Mouse (Mus musculus): ENCODE results near the gene Mall. TPM values are rescaled to one million over a fixed set of nuclear protein-coding genes. Genes with fewer than 3 reads are reported as not detected.

Gene Mall
- total RNA-seq, 2 experiments from 2014 or later: 5.1 to 6.0 TPM

DNA sequence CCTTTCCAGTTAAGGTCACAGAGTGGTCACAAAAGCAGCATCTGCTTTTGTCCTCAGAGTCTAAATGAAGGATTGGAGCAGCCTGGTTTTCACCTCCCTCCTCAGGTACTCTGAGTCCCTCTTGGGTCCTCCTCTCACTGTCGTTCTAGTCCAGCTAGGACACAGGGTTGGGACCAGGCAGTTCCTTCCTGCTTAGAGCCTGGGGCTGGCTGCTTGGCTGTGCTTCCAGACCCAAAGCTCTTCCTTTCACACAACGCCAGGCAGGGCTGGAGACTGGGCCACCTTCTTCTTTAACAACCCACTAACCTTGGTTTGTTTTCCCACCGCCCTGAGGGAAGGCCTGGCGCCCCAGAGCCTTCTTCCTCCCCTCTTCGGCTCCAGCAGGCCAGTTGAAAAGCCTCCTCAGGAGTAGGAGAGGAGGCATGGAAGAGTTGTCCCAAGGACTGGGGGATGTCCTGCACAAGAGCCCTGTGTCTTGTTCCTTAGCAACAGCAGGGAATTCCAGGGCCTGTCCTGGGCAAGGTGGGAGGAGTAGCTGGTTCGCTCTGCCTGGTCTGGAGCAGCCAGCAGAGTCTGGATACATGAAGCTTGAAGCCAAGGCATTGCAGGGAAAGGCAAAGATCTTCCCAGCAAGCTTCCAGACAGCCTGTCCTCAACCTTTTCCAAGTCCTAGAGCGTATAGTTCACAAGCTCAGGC is 717 bp upstream of the Mall start:
- DNase-seq: no peak

GRCm38 (mm10) chr2:127728661-127729450 is 876 bp downstream of the Mall start:
- DNase-seq: no peak

GRCm38 (mm10) chr2:127728146-127728545 is 1.6 kb downstream of the Mall start:
- DNase-seq: no peak

- no peak for DNase-seq
Measured at GRCm38 (mm10) chr2:127723193-127723592, 6.5 kb downstream of the Mall start.

DNA sequence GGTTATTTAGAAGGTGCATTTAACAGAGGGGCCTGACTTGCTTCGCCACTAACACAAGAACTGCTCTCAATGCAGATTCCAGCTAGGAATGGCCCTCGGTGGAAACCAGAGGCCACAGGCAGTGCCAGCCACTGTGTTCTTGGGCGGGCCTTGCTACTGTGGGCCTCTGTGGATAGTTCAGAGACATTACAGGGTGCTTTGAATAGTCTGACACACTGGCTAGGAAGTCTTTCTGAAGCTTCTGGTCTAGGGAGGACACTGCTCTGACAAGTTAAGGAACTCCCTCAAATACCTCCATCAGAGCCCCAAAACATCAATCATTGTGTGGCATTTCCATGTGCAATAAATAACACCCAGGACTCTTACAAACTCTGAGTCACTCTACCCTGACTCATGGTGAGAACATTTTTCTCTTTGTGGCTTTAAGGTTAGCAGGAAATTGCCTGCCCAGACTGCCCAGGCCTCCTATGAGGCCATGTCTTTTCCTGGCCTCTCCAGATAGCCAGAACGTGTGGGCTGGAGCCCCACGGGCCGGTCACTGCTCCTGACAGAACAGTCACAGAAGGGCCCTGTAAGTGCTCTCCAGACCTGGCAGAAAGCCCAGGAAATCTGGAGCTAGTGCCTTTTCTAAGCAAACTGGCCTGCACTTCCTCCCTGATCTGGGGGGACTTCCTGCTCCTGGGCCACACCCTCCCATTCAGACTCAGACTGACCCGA is 7.4 kb downstream of the Mall start:
- DNase-seq: peak; percentile 79

- DNase-seq: no peak
Measured at GRCm38 (mm10) chr2:127718839-127719468, 10.8 kb downstream of the Mall start.

DNA sequence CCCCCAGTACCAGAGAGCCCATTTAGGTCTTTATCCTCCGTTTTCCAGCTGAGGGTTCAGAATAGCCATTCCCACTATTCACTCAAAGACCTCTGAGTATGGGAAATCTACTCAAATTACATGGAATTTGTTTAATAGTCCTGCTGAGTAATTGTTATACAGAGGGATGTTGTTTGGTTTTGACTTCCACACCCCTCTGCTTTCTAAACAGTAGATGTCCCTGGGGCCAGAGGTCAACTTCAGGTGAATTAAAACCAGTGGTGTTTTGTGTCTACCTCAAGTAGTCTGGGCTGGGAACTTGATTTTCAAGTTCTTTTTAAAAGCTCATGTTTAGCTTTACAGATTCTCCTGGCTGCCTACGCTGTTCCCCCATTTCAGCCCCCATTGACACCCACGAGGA is 15.0 kb downstream of the Mall start:
- no peak for DNase-seq

DNA sequence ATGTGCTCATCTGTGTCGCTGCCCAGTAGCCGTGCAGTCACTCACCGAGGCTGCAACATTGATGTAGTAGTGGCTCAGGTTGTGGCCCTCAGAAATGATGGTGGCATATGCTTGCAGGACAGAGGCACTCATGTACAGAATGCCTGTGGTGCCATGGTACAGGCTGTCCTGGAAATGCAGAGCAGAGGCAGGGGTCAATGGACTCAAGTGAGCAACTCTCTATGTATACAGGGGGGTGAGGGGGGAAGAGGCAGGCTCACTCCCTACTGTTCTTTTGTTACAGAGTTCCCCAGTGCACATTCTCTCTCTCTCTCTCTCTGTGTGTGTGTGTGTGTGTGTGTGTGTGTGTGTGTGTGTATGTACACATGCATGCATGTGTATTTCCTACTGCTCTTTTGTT is 20.9 kb downstream of the Mall start:
- DNase-seq: no peak

- no peak for DNase-seq
Measured at GRCm38 (mm10) chr2:127708060-127708459, 21.7 kb downstream of the Mall start.

- no peak for DNase-seq
Measured at GRCm38 (mm10) chr2:127705267-127705666, 24.5 kb downstream of the Mall start.

DNA sequence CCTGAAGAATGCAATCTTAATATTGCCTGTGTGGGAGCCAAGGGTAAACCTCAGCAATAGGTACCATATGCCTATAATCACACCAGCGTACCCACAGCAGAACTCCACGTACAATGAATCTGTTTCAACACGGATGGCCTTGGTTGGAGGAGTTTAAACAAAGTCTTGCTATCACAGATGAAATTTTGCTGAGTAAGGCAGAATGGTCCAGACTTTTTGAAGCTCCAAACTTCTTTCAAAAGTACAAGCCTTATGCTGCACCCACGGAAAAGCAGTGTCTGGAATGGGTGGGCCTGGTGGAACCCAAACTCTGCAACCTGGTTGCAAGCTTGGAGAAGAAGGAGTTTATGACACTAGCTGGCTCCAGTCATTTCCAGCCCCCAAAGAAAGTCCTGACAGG is 40.5 kb downstream of the Mall start:
- no peak for DNase-seq

DNA sequence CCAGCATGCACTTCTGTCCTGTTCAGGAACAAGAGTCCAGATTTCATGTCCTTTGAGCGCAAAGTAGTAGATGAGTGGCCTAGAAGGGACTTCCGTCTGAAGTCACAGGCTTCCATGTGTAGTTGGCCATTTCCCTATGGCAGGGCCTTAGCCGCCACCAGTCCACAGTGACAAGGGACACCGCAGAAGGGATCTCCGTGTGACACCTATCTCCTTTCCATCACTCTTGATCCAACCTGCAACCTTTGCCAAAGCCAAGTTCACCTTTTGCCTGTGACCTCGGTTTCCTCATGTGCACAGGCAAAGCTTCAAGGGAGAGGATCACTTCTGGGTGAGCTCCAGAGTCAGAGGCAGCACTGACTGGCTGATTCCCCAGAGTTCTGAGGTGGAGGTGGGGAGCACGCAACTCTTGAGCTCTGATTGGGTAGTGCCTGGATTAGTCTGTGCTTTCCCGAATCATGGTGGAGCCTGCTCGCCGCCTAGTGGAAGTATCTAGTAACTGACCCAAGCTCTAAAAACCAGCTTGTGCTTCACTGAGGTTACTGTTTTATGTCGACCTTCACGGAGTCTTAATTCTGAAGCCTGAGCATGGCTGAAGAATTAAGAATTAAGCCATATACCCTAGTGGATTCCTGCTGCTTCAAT is 45.9 kb downstream of the Mall start:
- DNase-seq: peak; percentile 75

GRCm38 (mm10) chr2:127667843-127668506 is 61.8 kb downstream of the Mall start:
- DNase-seq: peak; percentile 32

DNA sequence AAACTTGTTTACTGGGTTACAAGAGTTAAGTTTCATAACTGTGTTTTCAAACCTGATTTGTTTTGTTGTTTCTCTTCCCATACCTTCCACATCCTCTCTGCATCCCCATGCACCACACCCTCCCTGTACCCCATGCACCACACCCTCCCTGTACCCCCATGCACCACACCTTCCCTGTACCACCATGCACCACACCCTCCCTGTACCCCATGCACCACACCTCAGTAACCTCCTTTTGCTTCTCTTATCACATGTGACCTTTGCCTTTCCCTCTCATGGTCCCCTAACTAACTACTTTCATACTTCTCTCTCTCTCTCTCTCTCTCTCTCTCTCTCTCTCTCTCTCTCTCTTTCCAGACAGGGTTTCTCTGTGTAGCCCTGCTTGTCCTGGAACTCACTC is 62.7 kb downstream of the Mall start:
- DNase-seq: no peak

GRCm38 (mm10) chr2:127662708-127663107 is 67.0 kb downstream of the Mall start:
- no peak for DNase-seq

GRCm38 (mm10) chr2:127656086-127656720 is 73.5 kb downstream of the Mall start, which contains the start of gene Mal:
Mal (minus strand) TSS chr2:127656695.
- DNase-seq: peak; percentile 82

- peak; percentile 7 for DNase-seq
Measured at GRCm38 (mm10) chr2:127655419-127655818, 74.3 kb downstream of the Mall start.

DNA sequence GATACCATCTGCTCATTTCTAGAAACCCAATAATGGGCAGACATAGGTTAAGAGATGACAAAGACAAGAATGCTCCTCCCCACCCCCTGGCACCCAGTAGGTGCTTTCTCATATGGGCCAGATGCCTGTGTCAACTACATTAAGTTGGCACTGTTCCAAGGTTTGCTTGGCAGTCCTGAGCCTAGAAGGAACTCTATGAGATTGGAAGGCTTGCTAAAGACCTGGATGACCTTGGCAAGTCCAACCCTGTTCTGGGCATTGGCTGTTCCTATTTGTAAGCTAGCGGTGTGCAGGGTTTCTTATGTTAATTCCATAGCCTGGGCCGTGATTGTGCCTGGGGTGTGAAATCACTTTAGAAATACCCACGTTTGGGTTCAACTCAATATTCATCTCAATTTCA is 74.9 kb downstream of the Mall start:
- DNase-seq: no peak

Measured in adrenal gland, postnatal 10 days (tissue).